Mouse (Mus musculus): Measurements from ENCODE around the gene Rcn3. TPM values are rescaled to one million over a fixed set of nuclear protein-coding genes. Genes with fewer than 3 reads are reported as not detected.

Gene Rcn3
- polyA plus RNA-seq, 1 experiment from 2014 or later: 215 TPM

- Histone ChIP-seq H3K4me1 (replicated peaks; ENCODE audit: insufficient read depth, low read length) (no peaks in the 10 kb centered on the region), H3K27ac (no peak overlapping the region), H3K9ac (ENCODE audit: low read depth, low read length) (no peak overlapping the region), H3K9me3 (replicated peaks; ENCODE audit: low read length) (no peaks in the 10 kb centered on the region), H3K27me3 (ENCODE audit: insufficient read depth, low read length) (no peaks in the 10 kb centered on the region), H3K4me2 (ENCODE audit: low read length) (no peak overlapping the region), H3K36me3 (ENCODE audit: insufficient read depth, low read length) (peaks cover 73% of the 10 kb centered on the region), H3K4me3 (replicated peaks; ENCODE audit: low read depth, low read length) (no peak overlapping the region)
- no peak for ATAC-seq (replicated peaks; ENCODE audit: low FRiP score, low read depth)
- DNase-seq (ENCODE audit: low spot score): no peak
- TF ChIP-seq CTCF (IDR thresholded peaks at IDR 0.05; ENCODE audit: low read depth): no peak
- WGBS: 95% methylated on average over 9 of the region's 9 CpGs
Measured at GRCm38 (mm10) chr7:45040851-45041250, 51.2 kb downstream of the Rcn3 start.

DNA sequence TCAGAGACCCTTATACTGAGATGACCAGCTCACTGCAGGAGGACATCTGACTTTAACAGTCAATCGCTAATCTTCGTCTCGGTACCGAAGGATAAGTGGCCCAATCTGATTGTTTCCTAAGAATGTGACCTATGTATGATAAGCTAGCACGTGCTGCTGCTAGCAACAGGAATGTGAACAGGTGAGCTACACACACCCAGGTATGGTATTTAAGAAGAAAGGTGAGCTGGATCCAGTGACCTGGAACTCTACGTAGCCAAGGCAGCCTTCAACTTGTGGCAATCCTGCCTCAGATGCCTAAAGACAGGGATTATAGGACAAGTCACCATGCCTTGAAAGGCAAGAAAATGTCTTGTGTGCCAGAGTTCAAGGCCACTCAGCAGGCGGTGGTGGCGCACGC lies 53.6 kb downstream of the Rcn3 start:
- no peaks in the 10 kb centered on the region for H3K9me3 ChIP-seq (replicated peaks; ENCODE audit: low read length)
- H3K4me1 ChIP-seq (replicated peaks; ENCODE audit: insufficient read depth, low read length): no peaks in the 10 kb centered on the region
- no peak for ATAC-seq (replicated peaks; ENCODE audit: low FRiP score, low read depth)
- H3K27ac ChIP-seq: no peak overlapping the region
- H3K4me3 ChIP-seq (replicated peaks; ENCODE audit: low read depth, low read length): no peak overlapping the region
- no peaks in the 10 kb centered on the region for H3K27me3 ChIP-seq (ENCODE audit: insufficient read depth, low read length)
- no peak overlapping the region for H3K4me2 ChIP-seq (ENCODE audit: low read length)
- 94% methylated on average over 9 of the region's 9 CpGs for WGBS
- no peak for TF ChIP-seq CTCF (IDR thresholded peaks at IDR 0.05; ENCODE audit: low read depth)
- H3K36me3 ChIP-seq (ENCODE audit: insufficient read depth, low read length): peaks cover 84% of the 10 kb centered on the region
- no peak for DNase-seq (ENCODE audit: low spot score)
- H3K9ac ChIP-seq (ENCODE audit: low read depth, low read length): no peak overlapping the region

GRCm38 (mm10) chr7:45037720-45038361 lies 54.2 kb downstream of the Rcn3 start:
- no peak overlapping the region for H3K9ac ChIP-seq (ENCODE audit: low read depth, low read length)
- no peak overlapping the region for H3K4me2 ChIP-seq (ENCODE audit: low read length)
- no peaks in the 10 kb centered on the region for H3K9me3 ChIP-seq (replicated peaks; ENCODE audit: low read length)
- peaks cover 85% of the 10 kb centered on the region for H3K36me3 ChIP-seq (ENCODE audit: insufficient read depth, low read length)
- DNase-seq (ENCODE audit: low spot score): peak; percentile 71
- peak overlapping the region; percentile 5; the same call in 1 of the 2 replicates for H3K27ac ChIP-seq
- ATAC-seq (replicated peaks; ENCODE audit: low FRiP score, low read depth): no peak; the same call in 1 of the 2 replicates
- peak; percentile 79 for TF ChIP-seq CTCF (IDR thresholded peaks at IDR 0.05; ENCODE audit: low read depth)
- no peaks in the 10 kb centered on the region for H3K4me1 ChIP-seq (replicated peaks; ENCODE audit: insufficient read depth, low read length)
- H3K27me3 ChIP-seq (ENCODE audit: insufficient read depth, low read length): no peaks in the 10 kb centered on the region
- WGBS: 66% methylated on average over 7 of the region's 7 CpGs
- no peak overlapping the region for H3K4me3 ChIP-seq (replicated peaks; ENCODE audit: low read depth, low read length)

GRCm38 (mm10) chr7:45036702-45037101 lies 55.3 kb downstream of the Rcn3 start:
- Histone ChIP-seq H3K27me3 (ENCODE audit: insufficient read depth, low read length) (no peaks in the 10 kb centered on the region), H3K4me3 (replicated peaks; ENCODE audit: low read depth, low read length) (no peak overlapping the region), H3K9me3 (replicated peaks; ENCODE audit: low read length) (no peaks in the 10 kb centered on the region), H3K9ac (ENCODE audit: low read depth, low read length) (no peak overlapping the region), H3K36me3 (ENCODE audit: insufficient read depth, low read length) (peaks cover 85% of the 10 kb centered on the region), H3K4me2 (ENCODE audit: low read length) (no peak overlapping the region), H3K27ac (no peak overlapping the region), H3K4me1 (replicated peaks; ENCODE audit: insufficient read depth, low read length) (no peaks in the 10 kb centered on the region)
- WGBS: 77% methylated on average over 11 of the region's 11 CpGs
- no peak for TF ChIP-seq CTCF (IDR thresholded peaks at IDR 0.05; ENCODE audit: low read depth)
- ATAC-seq (replicated peaks; ENCODE audit: low FRiP score, low read depth) (no peak), DNase-seq (ENCODE audit: low spot score) (no peak)

GRCm38 (mm10) chr7:45035631-45036030 lies 56.4 kb downstream of the Rcn3 start:
- WGBS: 86% methylated on average over 3 of the region's 3 CpGs
- Histone ChIP-seq H3K27me3 (ENCODE audit: insufficient read depth, low read length) (no peaks in the 10 kb centered on the region), H3K9ac (ENCODE audit: low read depth, low read length) (no peak overlapping the region), H3K4me1 (replicated peaks; ENCODE audit: insufficient read depth, low read length) (no peaks in the 10 kb centered on the region), H3K36me3 (ENCODE audit: insufficient read depth, low read length) (peaks cover 85% of the 10 kb centered on the region), H3K4me2 (ENCODE audit: low read length) (no peak overlapping the region), H3K4me3 (replicated peaks; ENCODE audit: low read depth, low read length) (no peak overlapping the region), H3K27ac (no peak overlapping the region), H3K9me3 (replicated peaks; ENCODE audit: low read length) (no peaks in the 10 kb centered on the region)
- DNase-seq (ENCODE audit: low spot score): no peak
- TF ChIP-seq CTCF (IDR thresholded peaks at IDR 0.05; ENCODE audit: low read depth): no peak
- no peak for ATAC-seq (replicated peaks; ENCODE audit: low FRiP score, low read depth)

DNA sequence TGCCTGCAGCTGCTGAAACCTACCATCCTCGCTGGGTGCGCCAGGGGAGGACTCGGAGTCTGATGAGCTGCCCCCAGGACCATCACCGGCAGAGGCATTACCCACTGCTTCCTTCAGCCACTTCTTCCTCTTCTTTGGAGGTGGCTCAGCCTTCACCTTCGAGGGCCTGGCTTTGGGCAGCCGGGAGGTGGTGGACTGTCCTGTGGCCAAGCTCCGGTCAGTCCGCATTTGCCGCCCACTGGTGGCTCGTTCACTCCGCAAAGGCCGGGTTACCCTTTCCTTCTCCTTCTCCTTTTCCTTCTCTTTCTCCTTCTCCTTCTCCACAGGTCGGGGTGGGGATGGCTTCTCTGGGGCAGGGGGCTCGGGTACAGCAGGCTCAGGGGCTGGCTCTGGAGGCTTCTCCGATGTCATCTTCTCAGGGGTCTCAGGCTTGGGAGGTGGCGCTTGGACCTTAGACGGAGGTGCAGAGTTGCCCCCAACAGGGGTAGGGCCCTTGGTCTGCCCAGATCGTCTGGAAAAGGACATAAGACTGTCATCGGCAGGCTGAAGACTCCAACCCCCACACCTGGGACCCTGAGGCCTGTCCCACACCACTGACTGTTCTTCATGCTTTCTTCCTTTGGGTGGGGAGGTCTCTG lies 58.2 kb downstream of the Rcn3 start:
- Histone ChIP-seq H3K4me3 (replicated peaks; ENCODE audit: low read depth, low read length) (no peak overlapping the region), H3K36me3 (ENCODE audit: insufficient read depth, low read length) (peaks cover 89% of the 10 kb centered on the region)
- 95% methylated on average over 19 of the region's 19 CpGs for WGBS

More for the DNA sequence above, 58.2 kb downstream of the Rcn3 start:
- H3K4me1 ChIP-seq (replicated peaks; ENCODE audit: insufficient read depth, low read length): no peaks in the 10 kb centered on the region
- ATAC-seq (replicated peaks; ENCODE audit: low FRiP score, low read depth) (no peak), DNase-seq (ENCODE audit: low spot score) (no peak)
- no peaks in the 10 kb centered on the region for H3K9me3 ChIP-seq (replicated peaks; ENCODE audit: low read length)
- no peak overlapping the region for H3K9ac ChIP-seq (ENCODE audit: low read depth, low read length)
- no peak; the same call in 1 of the 2 replicates for TF ChIP-seq CTCF (IDR thresholded peaks at IDR 0.05; ENCODE audit: low read depth)
- no peak overlapping the region for H3K27ac ChIP-seq
- H3K4me2 ChIP-seq (ENCODE audit: low read length): no peak overlapping the region
- no peaks in the 10 kb centered on the region for H3K27me3 ChIP-seq (ENCODE audit: insufficient read depth, low read length)

MicroRNAs encoded within 50 kb of the gene (microRNA counts, 519-probe panel; counts per million panel counts)
- 4,182 counts per million, percentile 76 among the panel's probes with 10 or more counts for microRNA mmu-miR-150

Small RNAs within 50 kb of the gene (microRNA-seq; reads per million reads assigned to microRNA genes)
- 37.7 reads per million, percentile 41 among the genes with 10 or more reads in this experiment for gene Mir150
- gene Mir5121: 10.2 reads per million, percentile 23 among the genes with 10 or more reads in this experiment

Other genes with a start within 250 kb of the Rcn3 start
- gene Akt1s1, start 243.2 kb downstream of the Rcn3 start, polyA plus RNA-seq (2015; fragmentation: Nextera tagmentation; extraction: Ambion mirVana): 108 and 111 TPM in 2 replicates
- 78.0 and 87.0 TPM in 2 replicates for gene Tbc1d17, start 243.1 kb downstream of the Rcn3 start, polyA plus RNA-seq (2015; fragmentation: Nextera tagmentation; extraction: Ambion mirVana)
- 34.0 and 36.4 TPM in 2 replicates for gene Pnkp, start 235.1 kb downstream of the Rcn3 start, polyA plus RNA-seq (2015; fragmentation: Nextera tagmentation; extraction: Ambion mirVana)
- gene Ptov1, start 222.4 kb downstream of the Rcn3 start, polyA plus RNA-seq (2015; fragmentation: Nextera tagmentation; extraction: Ambion mirVana): 377 and 412 TPM in 2 replicates
- gene Med25, start 199.5 kb downstream of the Rcn3 start, polyA plus RNA-seq (2015; fragmentation: Nextera tagmentation; extraction: Ambion mirVana): 91.4 and 97.8 TPM in 2 replicates
- gene Fuz, start 196.1 kb downstream of the Rcn3 start, polyA plus RNA-seq (2015; fragmentation: Nextera tagmentation; extraction: Ambion mirVana): 19.9 and 21.1 TPM in 2 replicates
- 55.8 and 55.9 TPM in 2 replicates for gene Ap2a1, start 162.7 kb downstream of the Rcn3 start, polyA plus RNA-seq (2015; fragmentation: Nextera tagmentation; extraction: Ambion mirVana)
- gene Tsks, start 149.0 kb downstream of the Rcn3 start, polyA plus RNA-seq (2015; fragmentation: Nextera tagmentation; extraction: Ambion mirVana): 0.13 and 0.14 TPM in 2 replicates
- gene Cpt1c, start 117.4 kb downstream of the Rcn3 start, polyA plus RNA-seq (2015; fragmentation: Nextera tagmentation; extraction: Ambion mirVana): 13.2 and 13.7 TPM in 2 replicates
- 414 and 449 TPM in 2 replicates for gene Prmt1, start 105.7 kb downstream of the Rcn3 start, polyA plus RNA-seq (2015; fragmentation: Nextera tagmentation; extraction: Ambion mirVana)
- 73.6 and 76.0 TPM in 2 replicates for gene Irf3, start 94.6 kb downstream of the Rcn3 start, polyA plus RNA-seq (2015; fragmentation: Nextera tagmentation; extraction: Ambion mirVana)
- gene Bcl2l12, start 93.5 kb downstream of the Rcn3 start, polyA plus RNA-seq (2015; fragmentation: Nextera tagmentation; extraction: Ambion mirVana): 42.8 and 43.4 TPM in 2 replicates
- 25.6 and 27.3 TPM in 2 replicates for gene Scaf1, start 75.9 kb downstream of the Rcn3 start, polyA plus RNA-seq (2015; fragmentation: Nextera tagmentation; extraction: Ambion mirVana)
- 47.6 and 53.0 TPM in 2 replicates for gene Rras, start 74.3 kb downstream of the Rcn3 start, polyA plus RNA-seq (2015; fragmentation: Nextera tagmentation; extraction: Ambion mirVana)
- 5.8 and 6.1 TPM in 2 replicates for gene Prr12, start 39.3 kb downstream of the Rcn3 start, polyA plus RNA-seq (2015; fragmentation: Nextera tagmentation; extraction: Ambion mirVana)
- gene Nosip, start 29.8 kb downstream of the Rcn3 start, polyA plus RNA-seq (2015; fragmentation: Nextera tagmentation; extraction: Ambion mirVana): 65.0 and 65.3 TPM in 2 replicates
- 44.3 and 45.1 TPM in 2 replicates for gene Prrg2, start 29.5 kb downstream of the Rcn3 start, polyA plus RNA-seq (2015; fragmentation: Nextera tagmentation; extraction: Ambion mirVana)
- 134 and 145 TPM in 2 replicates for gene Fcgrt, start 11.6 kb upstream of the Rcn3 start, polyA plus RNA-seq (2015; fragmentation: Nextera tagmentation; extraction: Ambion mirVana)
- 1,486 and 1,553 TPM in 2 replicates for gene Rps11, start 32.2 kb upstream of the Rcn3 start, polyA plus RNA-seq (2015; fragmentation: Nextera tagmentation; extraction: Ambion mirVana)
- gene Rpl13a, start 36.5 kb upstream of the Rcn3 start, polyA plus RNA-seq (2015; fragmentation: Nextera tagmentation; extraction: Ambion mirVana): 1,804 and 1,959 TPM in 2 replicates
- gene Gm45713, start 44.0 kb upstream of the Rcn3 start, polyA plus RNA-seq (2015; fragmentation: Nextera tagmentation; extraction: Ambion mirVana): 0.83 and 1.3 TPM in 2 replicates
- 2.2 and 2.4 TPM in 2 replicates for gene Flt3l, start 44.2 kb upstream of the Rcn3 start, polyA plus RNA-seq (2015; fragmentation: Nextera tagmentation; extraction: Ambion mirVana)
- gene Pih1d1, start 62.1 kb upstream of the Rcn3 start, polyA plus RNA-seq (2015; fragmentation: Nextera tagmentation; extraction: Ambion mirVana): 81.3 and 88.6 TPM in 2 replicates
- 55.4 and 62.7 TPM in 2 replicates for gene Aldh16a1, start 62.4 kb upstream of the Rcn3 start, polyA plus RNA-seq (2015; fragmentation: Nextera tagmentation; extraction: Ambion mirVana)
- 0.17 TPM in 2 replicates for gene Slc17a7, start 71.7 kb upstream of the Rcn3 start, polyA plus RNA-seq (2015; fragmentation: Nextera tagmentation; extraction: Ambion mirVana)
- not detected in 2 replicates for gene Gfy, start 87.3 kb upstream of the Rcn3 start, polyA plus RNA-seq (2015; fragmentation: Nextera tagmentation; extraction: Ambion mirVana)
- not detected in 2 replicates for gene Pth2, start 88.8 kb upstream of the Rcn3 start, polyA plus RNA-seq (2015; fragmentation: Nextera tagmentation; extraction: Ambion mirVana)
- 0.36 and 0.43 TPM in 2 replicates for gene Ccdc155, start 112.7 kb upstream of the Rcn3 start, polyA plus RNA-seq (2015; fragmentation: Nextera tagmentation; extraction: Ambion mirVana)
- gene Dkkl1, start 119.9 kb upstream of the Rcn3 start, polyA plus RNA-seq (2015; fragmentation: Nextera tagmentation; extraction: Ambion mirVana): 0.47 and 1.3 TPM in 2 replicates
- 94.3 and 112 TPM in 2 replicates for gene Tead2, start 123.5 kb upstream of the Rcn3 start, polyA plus RNA-seq (2015; fragmentation: Nextera tagmentation; extraction: Ambion mirVana)
- gene Cd37, start 146.9 kb upstream of the Rcn3 start, polyA plus RNA-seq (2015; fragmentation: Nextera tagmentation; extraction: Ambion mirVana): 2.1 and 2.6 TPM in 2 replicates
- 0.18 and 0.45 TPM in 2 replicates for gene Slc6a16, start 148.9 kb upstream of the Rcn3 start, polyA plus RNA-seq (2015; fragmentation: Nextera tagmentation; extraction: Ambion mirVana)
- not detected in 2 replicates for gene Slc6a21, start 185.3 kb upstream of the Rcn3 start, polyA plus RNA-seq (2015; fragmentation: Nextera tagmentation; extraction: Ambion mirVana)
- 14.4 and 15.9 TPM in 2 replicates for gene Trpm4, start 241.6 kb upstream of the Rcn3 start, polyA plus RNA-seq (2015; fragmentation: Nextera tagmentation; extraction: Ambion mirVana)
- gene Hrc, start 243.1 kb upstream of the Rcn3 start, polyA plus RNA-seq (2015; fragmentation: Nextera tagmentation; extraction: Ambion mirVana): 0.75 and 1.1 TPM in 2 replicates

Measured in kidney, postnatal 0 days (tissue).